Mouse (Mus musculus) heart, embryonic 12.5 days (tissue): ENCODE measurements around the gene Bpifb5. TPM values are rescaled to one million over a fixed set of nuclear protein-coding genes. Genes with fewer than 3 reads are reported as not detected.

ENCODE experiments used
- ATAC-seq: fragments of 200-750 bp; cut with Nextera tagmentation; 2 replicates; pipeline ENCODE4 v1.8.0; 2017; ENCODE audit warnings: moderate TSS enrichment, moderate library complexity; ENCODE audit not compliant: insufficient number of reproducible peaks, low FRiP score
- H3K27ac ChIP-seq: fragments of 300-500 bp; sonication (generic); 2 replicates; pipeline ENCODE4 v1.5.1; 2016; ENCODE audit warnings: mild to moderate bottlenecking, moderate library complexity; ENCODE audit not compliant: poor library complexity, severe bottlenecking
- H3K27me3 ChIP-seq: fragments of 300-500 bp; sonication (generic); replicated peaks from 2 replicates; pipeline ENCODE4 v1.6.1; 2016; ENCODE audit warnings: mild to moderate bottlenecking, moderate library complexity
- H3K36me3 ChIP-seq: fragments of 300-500 bp; sonication (generic); 2 replicates; pipeline ENCODE4 v1.6.1; 2016; ENCODE audit warnings: mild to moderate bottlenecking, moderate library complexity
- H3K4me1 ChIP-seq: fragments of 300-500 bp; sonication (generic); replicated peaks from 2 replicates; pipeline ENCODE4 v1.6.1; 2016; ENCODE audit warnings: mild to moderate bottlenecking
- H3K4me2 ChIP-seq: fragments of 300-500 bp; sonication (generic); 2 replicates; pipeline ENCODE4 v1.6.1; 2016; ENCODE audit warnings: mild to moderate bottlenecking, moderate library complexity
- H3K4me3 ChIP-seq: fragments of 300-500 bp; sonication (generic); 2 replicates; pipeline ENCODE4 v1.5.1; 2016; ENCODE audit warnings: mild to moderate bottlenecking
- H3K9ac ChIP-seq: fragments of 300-500 bp; sonication (generic); 2 replicates; pipeline ENCODE4 v1.6.1; 2016; ENCODE audit warnings: mild to moderate bottlenecking, moderate library complexity
- H3K9me3 ChIP-seq: fragments of 300-500 bp; sonication (generic); replicated peaks from 2 replicates; pipeline ENCODE4 v1.6.1; 2016; ENCODE audit warnings: mild to moderate bottlenecking, moderate library complexity
- WGBS: fragments of 180-500 bp; shearing (Covaris S2); methylation state at CpG from one replicate; pipeline ENCODE4 v1.1.7; 2016; 5-methylcytosine and 5-hydroxymethylcytosine counted together
- polyA plus RNA-seq: library from polyadenylated mRNA; unstranded; fragments of >200 nt; fragmentation: Nextera tagmentation; extraction: Ambion mirVana; gene quantifications from 2 replicates; pipeline ENCODE4 v1.2.1, GENCODE M21; 2016

The Bpifb5 gene
- polyA plus RNA-seq, 1 experiment from 2014 or later, result 0.14 TPM

DNA sequence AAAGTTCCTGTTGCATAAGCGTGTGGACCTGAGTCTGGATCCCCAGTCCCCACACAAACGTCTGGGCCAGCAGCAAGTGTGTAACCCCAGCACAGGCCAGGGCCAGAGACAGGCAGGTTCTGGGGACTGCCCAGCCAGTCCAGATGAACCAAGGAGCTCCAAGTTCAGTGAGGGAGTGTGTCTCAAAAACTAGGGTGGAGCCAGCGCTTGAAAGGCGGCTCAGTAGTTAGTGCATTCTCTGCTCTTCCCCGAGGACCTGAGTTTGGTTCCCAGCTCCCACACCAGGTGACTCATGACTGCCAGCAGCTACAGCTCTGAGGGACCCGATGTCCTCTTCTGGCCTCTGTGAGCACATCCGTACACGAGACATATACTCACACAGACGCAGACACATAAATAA is 26.5 kb upstream of the Bpifb5 start:
- no peaks in the 10 kb centered on the region for H3K9me3 ChIP-seq
- no peak overlapping the region for H3K27ac ChIP-seq
- H3K4me3 ChIP-seq, result no peak overlapping the region
- 87% methylated on average over 9 of the region's 9 CpGs for WGBS
- H3K27me3 ChIP-seq, result peaks cover 7% of the 10 kb centered on the region; the same call in 1 of the 2 replicates
- H3K36me3 ChIP-seq, result no peaks in the 10 kb centered on the region
- no peak overlapping the region for H3K9ac ChIP-seq
- H3K4me2 ChIP-seq, result no peak overlapping the region
- ATAC-seq, result no peak
- H3K4me1 ChIP-seq, result peaks cover 23% of the 10 kb centered on the region

DNA sequence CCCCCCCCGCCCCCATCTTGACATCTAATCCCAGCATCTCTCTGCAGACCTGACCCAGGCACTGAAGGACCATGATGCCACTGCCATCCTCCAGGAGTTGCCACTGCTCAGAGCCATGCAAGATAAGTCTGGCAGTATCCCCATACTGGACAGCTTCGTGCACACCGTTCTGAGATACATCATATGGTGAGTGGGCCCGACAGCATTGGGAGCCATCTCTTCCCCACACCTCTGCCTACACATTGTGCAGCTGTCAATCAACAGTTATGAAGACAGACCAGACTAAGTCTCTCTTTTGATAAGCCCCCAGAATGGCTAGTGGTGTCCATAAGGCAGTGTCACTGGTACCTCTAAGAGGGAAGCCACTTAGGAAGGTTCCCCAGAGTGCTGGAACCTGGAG is 18.9 kb upstream of the Bpifb5 start:
- H3K4me1 ChIP-seq, result peaks cover 7% of the 10 kb centered on the region; the same call in 1 of the 2 replicates
- no peak overlapping the region for H3K9ac ChIP-seq
- no peak overlapping the region for H3K27ac ChIP-seq
- H3K9me3 ChIP-seq, result no peaks in the 10 kb centered on the region
- 88% methylated on average over 4 of the region's 4 CpGs for WGBS
- no peak for ATAC-seq
- no peak overlapping the region for H3K4me2 ChIP-seq
- peaks cover 8% of the 10 kb centered on the region for H3K27me3 ChIP-seq
- no peak overlapping the region for H3K4me3 ChIP-seq
- no peaks in the 10 kb centered on the region for H3K36me3 ChIP-seq

DNA sequence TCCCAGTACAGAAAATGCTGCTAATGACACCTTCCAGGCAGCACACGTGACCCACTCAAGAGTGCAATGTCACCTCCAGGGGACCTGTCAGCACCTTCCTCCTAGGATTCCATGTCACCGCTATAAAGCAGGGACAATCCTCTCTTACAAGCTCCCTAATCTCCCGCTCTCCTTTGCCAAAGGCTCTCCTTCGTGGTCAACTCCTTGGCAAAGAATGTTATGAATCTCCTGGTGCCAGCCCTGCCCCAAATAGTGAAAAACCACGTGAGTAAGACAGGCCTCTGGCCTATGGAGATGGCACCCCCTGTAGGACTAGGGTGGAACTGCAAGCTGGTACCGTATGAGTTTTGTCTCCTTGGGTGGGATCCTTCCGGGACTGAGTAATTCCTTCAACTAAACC is 16.6 kb upstream of the Bpifb5 start:
- Histone ChIP-seq H3K36me3 (no peaks in the 10 kb centered on the region), H3K4me3 (no peak overlapping the region), H3K27me3 (peaks cover 5% of the 10 kb centered on the region; the same call in 1 of the 2 replicates), H3K27ac (0 out of 2 replicates have a peak overlapping the region, but pooled peaks have one; percentile 9), H3K4me1 (peaks cover 7% of the 10 kb centered on the region; the same call in 1 of the 2 replicates), H3K4me2 (no peak overlapping the region), H3K9ac (no peak overlapping the region), H3K9me3 (no peaks in the 10 kb centered on the region)
- ATAC-seq, result peak; percentile 52
- WGBS, result 34% methylated on average over 7 of the region's 7 CpGs

DNA sequence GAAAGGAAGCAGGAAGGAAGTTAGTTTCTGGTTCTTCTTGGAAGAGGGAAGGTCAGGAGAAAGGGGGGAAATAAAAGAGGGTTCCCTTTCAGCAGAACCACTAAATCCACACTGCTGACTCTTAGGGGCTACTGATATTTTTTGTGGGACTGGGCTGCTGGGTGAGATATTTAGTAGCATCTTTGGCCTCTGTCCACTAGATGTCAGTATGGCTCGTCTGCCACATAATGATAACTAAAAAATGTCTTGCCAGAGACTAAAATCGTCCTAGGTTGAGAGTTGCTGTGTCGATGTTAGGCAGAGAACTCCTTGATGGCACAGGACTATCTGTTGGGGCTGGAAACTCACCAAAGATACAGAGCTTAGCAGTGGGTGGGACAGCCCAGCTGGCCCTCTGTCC is 14.4 kb upstream of the Bpifb5 start:
- Histone ChIP-seq H3K4me3 (no peak overlapping the region), H3K9me3 (no peaks in the 10 kb centered on the region), H3K27ac (no peak overlapping the region), H3K36me3 (no peaks in the 10 kb centered on the region), H3K4me2 (no peak overlapping the region), H3K9ac (no peak overlapping the region), H3K4me1 (peaks cover 7% of the 10 kb centered on the region; the same call in 1 of the 2 replicates), H3K27me3 (peaks cover 11% of the 10 kb centered on the region)
- 4% methylated on average over 3 of the region's 3 CpGs for WGBS
- ATAC-seq, result no peak

DNA sequence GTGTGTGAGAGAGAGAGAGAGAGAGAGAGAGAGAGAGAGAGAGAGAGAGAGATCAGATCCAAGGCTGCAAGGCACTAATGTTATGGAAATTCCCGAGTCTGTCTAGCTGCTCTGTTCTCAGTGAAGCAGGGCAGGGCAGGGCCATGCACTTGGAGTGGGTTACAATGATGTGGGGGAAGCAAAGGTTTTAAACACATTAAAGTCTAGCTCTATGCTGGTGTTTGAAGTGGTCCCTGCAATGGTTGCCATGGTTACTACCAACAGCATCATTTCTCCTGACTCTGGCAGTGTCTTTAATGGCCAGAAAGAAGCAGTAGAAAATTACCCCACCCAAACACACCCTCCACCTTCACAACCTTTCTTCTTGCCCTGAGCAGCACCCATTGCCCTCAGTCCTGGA is 12.4 kb upstream of the Bpifb5 start:
- Histone ChIP-seq H3K27ac (no peak overlapping the region), H3K4me2 (no peak overlapping the region), H3K4me3 (no peak overlapping the region), H3K27me3 (peaks cover 17% of the 10 kb centered on the region; the same call in 1 of the 2 replicates), H3K9me3 (no peaks in the 10 kb centered on the region), H3K4me1 (peaks cover 7% of the 10 kb centered on the region; the same call in 1 of the 2 replicates), H3K36me3 (no peaks in the 10 kb centered on the region), H3K9ac (no peak overlapping the region)
- ATAC-seq, result no peak
- 69% methylated on average over 1 of the region's 1 CpGs for WGBS

DNA sequence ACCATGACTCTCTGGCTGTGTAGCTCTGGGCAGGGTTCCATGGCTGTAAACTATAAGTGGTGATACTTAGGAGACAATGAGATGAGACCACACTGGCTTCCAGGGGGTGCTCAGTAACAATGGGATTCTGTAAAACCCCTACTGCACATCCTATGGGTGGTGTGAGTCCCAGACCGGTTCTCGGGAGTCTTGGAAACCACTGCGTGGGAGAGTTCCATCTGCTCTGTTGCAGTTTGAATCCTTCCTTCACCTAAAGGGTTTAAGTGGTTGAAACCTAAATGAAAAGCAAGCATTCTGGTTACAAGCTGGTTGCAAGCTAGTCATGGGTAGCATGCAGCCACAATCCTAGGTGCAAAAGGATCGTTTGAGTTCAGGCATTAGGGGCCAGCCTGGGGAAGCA is 11.7 kb upstream of the Bpifb5 start:
- Histone ChIP-seq H3K27ac (no peak overlapping the region), H3K36me3 (no peaks in the 10 kb centered on the region), H3K9me3 (no peaks in the 10 kb centered on the region), H3K4me1 (peaks cover 4% of the 10 kb centered on the region; the same call in 1 of the 2 replicates), H3K4me2 (no peak overlapping the region), H3K4me3 (no peak overlapping the region), H3K9ac (no peak overlapping the region), H3K27me3 (peaks cover 17% of the 10 kb centered on the region; the same call in 1 of the 2 replicates)
- ATAC-seq, result no peak
- WGBS, result 80% methylated on average over 4 of the region's 4 CpGs

DNA sequence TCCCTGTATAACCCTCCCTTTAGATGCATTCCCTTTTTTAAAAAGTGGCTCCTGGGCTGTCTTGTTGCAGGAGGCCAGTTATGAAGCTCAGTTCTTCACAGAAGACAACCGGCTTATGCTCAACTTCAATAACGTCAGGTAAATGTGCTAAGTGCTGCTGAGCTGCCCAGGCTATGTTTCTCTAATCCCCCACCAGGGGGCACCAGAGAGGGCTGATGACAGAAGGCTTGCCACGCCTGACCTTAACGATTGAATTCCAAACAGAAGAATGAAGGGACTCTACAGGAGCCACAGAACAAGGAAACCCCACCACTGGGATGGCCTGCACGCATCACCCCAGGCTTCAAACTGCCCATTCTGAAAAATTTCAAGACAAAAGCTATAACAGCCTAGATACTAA is 8.4 kb upstream of the Bpifb5 start:
- Histone ChIP-seq H3K4me3 (no peak overlapping the region), H3K9ac (no peak overlapping the region), H3K36me3 (no peaks in the 10 kb centered on the region), H3K27ac (no peak overlapping the region), H3K4me1 (no peaks in the 10 kb centered on the region), H3K27me3 (peaks cover 17% of the 10 kb centered on the region; the same call in 1 of the 2 replicates), H3K9me3 (no peaks in the 10 kb centered on the region), H3K4me2 (no peak overlapping the region)
- 12% methylated on average over 5 of the region's 5 CpGs for WGBS
- no peak for ATAC-seq

DNA sequence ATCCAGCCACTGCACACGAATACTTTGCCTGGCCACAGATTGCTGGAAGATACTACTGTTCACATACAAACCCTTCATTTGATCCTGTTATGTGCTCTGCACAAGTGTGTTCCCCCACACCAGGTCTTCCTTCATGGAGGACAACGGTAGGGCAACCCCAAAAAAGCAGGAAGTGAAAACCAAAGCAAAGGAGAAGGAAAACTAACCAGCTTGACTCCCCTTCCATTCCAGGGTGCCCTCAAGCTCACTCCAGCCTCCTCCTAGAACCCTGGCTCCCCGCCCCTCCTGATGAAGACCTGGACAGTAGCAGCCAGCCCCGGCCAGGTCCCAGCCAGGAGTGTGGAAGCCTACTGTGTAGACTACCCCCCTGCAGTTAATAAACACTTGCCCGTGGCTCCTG is 3.6 kb upstream of the Bpifb5 start:
- H3K9ac ChIP-seq, result no peak overlapping the region
- 74% methylated on average over 5 of the region's 5 CpGs for WGBS
- no peaks in the 10 kb centered on the region for H3K27me3 ChIP-seq
- no peak overlapping the region for H3K4me2 ChIP-seq
- H3K27ac ChIP-seq, result no peak overlapping the region
- no peak overlapping the region for H3K4me3 ChIP-seq
- no peaks in the 10 kb centered on the region for H3K9me3 ChIP-seq
- no peaks in the 10 kb centered on the region for H3K36me3 ChIP-seq
- no peak for ATAC-seq
- peaks cover 19% of the 10 kb centered on the region for H3K4me1 ChIP-seq

DNA sequence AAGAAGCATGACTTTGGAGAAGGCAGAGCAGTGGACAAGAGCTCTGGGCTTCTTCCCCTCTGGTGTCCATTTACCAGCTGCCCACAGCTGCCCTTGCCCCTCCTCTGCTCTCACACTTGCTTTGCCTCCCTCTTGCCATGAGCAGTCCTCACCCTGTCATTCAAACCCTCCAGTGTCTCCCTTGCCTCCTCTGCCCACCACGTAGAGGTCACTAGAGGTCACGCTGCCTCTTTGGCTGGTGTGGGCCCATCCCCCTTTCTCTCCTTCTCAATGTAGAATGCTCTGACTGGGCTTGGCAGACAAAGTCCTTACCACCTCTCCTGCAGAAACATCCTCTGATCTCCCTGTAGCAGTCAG is 353 bp downstream of the Bpifb5 start:
- no peak overlapping the region for H3K4me3 ChIP-seq
- 16% methylated on average over 2 of the region's 2 CpGs for WGBS
- peak overlapping the region; percentile 35 for H3K4me2 ChIP-seq
- no peaks in the 10 kb centered on the region for H3K9me3 ChIP-seq
- ATAC-seq, result no peak; the same call in 1 of the 2 replicates
- H3K27me3 ChIP-seq, result no peaks in the 10 kb centered on the region
- peaks cover 33% of the 10 kb centered on the region for H3K4me1 ChIP-seq
- no peak overlapping the region for H3K9ac ChIP-seq
- H3K36me3 ChIP-seq, result no peaks in the 10 kb centered on the region
- H3K27ac ChIP-seq, result no peak overlapping the region

DNA sequence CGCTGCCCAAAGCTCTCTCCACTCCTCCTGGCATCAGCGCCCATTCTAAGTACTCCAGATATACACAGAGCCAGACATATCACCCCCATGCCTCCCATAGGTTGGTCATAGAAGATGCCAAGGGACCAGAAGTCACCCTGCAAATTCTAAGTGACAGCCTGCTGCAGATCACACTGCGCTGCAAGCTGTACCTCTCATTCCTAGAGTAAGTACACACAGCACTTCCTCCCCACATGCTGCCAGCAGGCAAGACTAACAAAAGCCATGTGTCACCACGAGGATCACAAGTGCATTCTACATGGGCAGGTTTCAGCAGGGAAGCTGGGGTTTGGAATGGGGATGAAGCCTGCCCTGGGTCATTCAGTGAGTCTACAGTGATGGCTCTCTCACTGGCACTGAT is 3.4 kb downstream of the Bpifb5 start:
- WGBS, result 71% methylated on average over 4 of the region's 4 CpGs
- no peaks in the 10 kb centered on the region for H3K27me3 ChIP-seq
- H3K27ac ChIP-seq, result no peak overlapping the region
- H3K4me3 ChIP-seq, result no peak overlapping the region
- ATAC-seq, result no peak
- H3K36me3 ChIP-seq, result no peaks in the 10 kb centered on the region
- peaks cover 33% of the 10 kb centered on the region for H3K4me1 ChIP-seq
- no peaks in the 10 kb centered on the region for H3K9me3 ChIP-seq
- no peak overlapping the region for H3K4me2 ChIP-seq
- H3K9ac ChIP-seq, result no peak overlapping the region

DNA sequence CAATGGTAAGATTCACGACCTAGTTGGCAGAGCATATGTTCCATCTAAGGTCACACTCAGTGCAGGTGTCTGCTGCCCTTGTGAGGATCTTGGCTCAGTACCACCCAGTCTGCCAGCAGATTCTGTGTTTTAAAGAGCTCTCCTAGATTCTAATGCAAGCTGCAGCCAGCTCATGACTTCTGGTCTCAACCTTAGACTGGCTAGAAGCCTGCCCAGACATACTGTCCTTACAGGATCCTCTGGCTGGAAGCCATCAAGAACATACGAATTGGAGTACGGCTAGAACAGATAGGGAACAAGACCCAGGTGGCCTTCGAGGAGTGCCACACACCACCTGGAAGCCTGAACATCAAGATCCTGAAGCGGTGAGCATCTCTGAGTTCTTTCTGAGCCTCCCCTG is 4.3 kb downstream of the Bpifb5 start:
- no peaks in the 10 kb centered on the region for H3K36me3 ChIP-seq

DNA sequence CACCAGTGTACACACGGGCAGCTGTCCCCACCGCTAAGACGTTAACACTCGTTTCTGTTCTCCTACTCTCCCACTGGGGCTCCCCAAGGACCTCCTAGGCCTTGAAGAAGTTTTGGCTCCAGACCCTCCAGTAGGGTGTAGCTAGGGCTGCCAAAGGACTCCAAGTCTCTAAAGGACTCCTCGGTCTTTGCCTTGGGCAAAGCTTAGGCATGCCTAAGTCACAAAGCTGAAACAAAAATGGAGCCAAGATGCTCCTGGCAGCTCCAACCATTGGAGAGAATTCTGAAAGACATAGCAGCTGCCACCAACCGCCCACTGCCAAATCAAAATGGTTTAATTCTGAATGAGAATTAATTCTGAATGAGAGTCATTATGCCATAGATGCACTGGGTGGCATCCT is 9.9 kb downstream of the Bpifb5 start:
- Histone ChIP-seq H3K4me1 (no peaks in the 10 kb centered on the region), H3K36me3 (no peaks in the 10 kb centered on the region), H3K27ac (no peak overlapping the region), H3K4me3 (no peak overlapping the region), H3K27me3 (no peaks in the 10 kb centered on the region), H3K9ac (no peak overlapping the region), H3K4me2 (no peak overlapping the region), H3K9me3 (no peaks in the 10 kb centered on the region)
- 93% methylated on average over 6 of the region's 6 CpGs for WGBS
- ATAC-seq, result no peak

More for the DNA sequence above, 4.3 kb downstream of the Bpifb5 start:
- Histone ChIP-seq H3K4me1 (peaks cover 31% of the 10 kb centered on the region), H3K27ac (no peak overlapping the region), H3K4me3 (no peak overlapping the region), H3K9ac (no peak overlapping the region), H3K9me3 (no peaks in the 10 kb centered on the region), H3K27me3 (no peaks in the 10 kb centered on the region), H3K4me2 (no peak overlapping the region)
- ATAC-seq, result no peak
- 77% methylated on average over 5 of the region's 5 CpGs for WGBS
